Mouse (Mus musculus) kidney, postnatal 36 days (tissue): ENCODE measurements around the gene Lce1a1.

Source experiments
- DNase-seq, 2 experiments: peaks; one replicate each; pipeline ENCODE4 v3.0.0; 2021 to 2022; ENCODE audit warnings: mixed read lengths in 2 of 2

Gene Lce1a1

GRCm38 (mm10) chr3:92648207-92648606, at the start of gene Lce1a1:
Lce1a1 (minus strand) TSS chr3:92648307.
- no peak for DNase-seq

GRCm38 (mm10) chr3:92694613-92695012, 46.5 kb upstream of the Lce1a1 start:
- no peak for DNase-seq

GRCm38 (mm10) chr3:92691688-92692087, 43.6 kb upstream of the Lce1a1 start:
- DNase-seq = no peak

- DNase-seq = peak; percentile 6 to 42
Observed at GRCm38 (mm10) chr3:92689154-92689553, 41.0 kb upstream of the Lce1a1 start.

GRCm38 (mm10) chr3:92687110-92687509, 39.0 kb upstream of the Lce1a1 start, which contains the start of gene Lce1d:
Lce1d (minus strand) TSS chr3:92687210.
- no peak for DNase-seq

- no peak for DNase-seq
Observed at GRCm38 (mm10) chr3:92678947-92679346, 30.8 kb upstream of the Lce1a1 start, which contains the start of gene Lce1c. Lce1c (plus strand) TSS chr3:92679247.

DNA sequence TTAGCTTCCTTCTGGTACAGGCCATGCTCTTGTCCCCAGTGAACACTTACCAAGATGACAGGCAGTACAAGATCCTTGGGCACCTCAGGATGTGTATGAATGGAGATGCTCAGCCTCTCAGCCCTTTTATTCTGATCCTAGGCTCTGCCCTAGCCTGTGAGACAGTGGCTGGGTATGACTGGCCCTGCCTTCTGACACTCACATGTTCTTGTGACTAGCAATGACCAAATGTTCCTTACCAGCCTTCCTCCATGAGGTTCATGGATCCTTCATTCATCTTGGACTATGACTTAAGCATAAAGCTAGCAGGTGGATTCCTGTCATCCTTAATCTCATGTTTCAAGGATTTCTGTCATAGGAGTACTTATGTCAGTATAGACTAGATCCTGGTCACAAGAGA, 22.1 kb upstream of the Lce1a1 start, which contains the start of gene Lce1a2:
Gene Lce1a2, minus strand, starts transcription at position 101 of the 400 bp plus-strand sequence.
- no peak for DNase-seq

DNA sequence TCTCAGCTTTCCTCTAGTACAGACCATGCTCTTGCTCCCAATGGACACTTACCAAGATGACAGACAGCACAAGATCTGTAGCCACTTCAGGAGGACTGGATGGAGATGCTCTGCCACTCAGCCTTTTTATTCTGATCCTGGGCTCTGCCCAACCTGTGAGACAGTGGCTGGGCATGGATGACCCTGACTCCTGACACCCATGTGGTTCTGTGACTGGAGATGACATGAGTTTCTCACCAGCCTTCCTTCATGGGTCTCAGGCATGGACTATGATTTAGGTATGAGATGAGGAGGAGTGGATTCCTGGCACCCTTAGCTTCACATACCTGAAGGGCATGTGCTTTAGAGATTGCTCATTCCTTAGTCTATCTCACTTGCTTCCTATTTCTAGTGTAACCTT, 8.7 kb upstream of the Lce1a1 start, which contains the start of gene Lce1b:
Gene Lce1b, minus strand, starts transcription at position 101 of the 400 bp plus-strand sequence.
- no peak for DNase-seq

DNA sequence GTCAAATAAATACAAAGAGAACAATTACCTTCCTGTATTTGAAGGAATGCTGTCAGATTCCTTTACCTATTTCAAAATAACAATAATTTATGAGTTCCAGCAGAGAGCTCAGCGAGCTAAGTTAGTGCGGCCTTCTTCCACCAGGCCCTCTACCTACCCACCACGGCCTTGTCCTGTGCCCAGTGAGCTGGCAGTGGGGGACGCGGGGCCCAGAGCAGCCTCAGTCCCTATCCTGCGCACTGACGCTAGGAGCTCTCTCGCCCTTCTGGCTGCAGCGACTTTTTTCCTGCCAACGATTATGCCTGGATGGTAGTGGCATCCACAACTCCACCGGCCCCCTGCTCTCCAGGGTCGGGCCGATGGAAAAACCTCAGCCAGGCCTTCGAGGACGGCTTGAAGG, 8.3 kb downstream of the Lce1a1 start:
- no peak for DNase-seq

GRCm38 (mm10) chr3:92638653-92638991, 9.5 kb downstream of the Lce1a1 start:
- DNase-seq = peak in 1 of 2 experiments; percentile 2

DNA sequence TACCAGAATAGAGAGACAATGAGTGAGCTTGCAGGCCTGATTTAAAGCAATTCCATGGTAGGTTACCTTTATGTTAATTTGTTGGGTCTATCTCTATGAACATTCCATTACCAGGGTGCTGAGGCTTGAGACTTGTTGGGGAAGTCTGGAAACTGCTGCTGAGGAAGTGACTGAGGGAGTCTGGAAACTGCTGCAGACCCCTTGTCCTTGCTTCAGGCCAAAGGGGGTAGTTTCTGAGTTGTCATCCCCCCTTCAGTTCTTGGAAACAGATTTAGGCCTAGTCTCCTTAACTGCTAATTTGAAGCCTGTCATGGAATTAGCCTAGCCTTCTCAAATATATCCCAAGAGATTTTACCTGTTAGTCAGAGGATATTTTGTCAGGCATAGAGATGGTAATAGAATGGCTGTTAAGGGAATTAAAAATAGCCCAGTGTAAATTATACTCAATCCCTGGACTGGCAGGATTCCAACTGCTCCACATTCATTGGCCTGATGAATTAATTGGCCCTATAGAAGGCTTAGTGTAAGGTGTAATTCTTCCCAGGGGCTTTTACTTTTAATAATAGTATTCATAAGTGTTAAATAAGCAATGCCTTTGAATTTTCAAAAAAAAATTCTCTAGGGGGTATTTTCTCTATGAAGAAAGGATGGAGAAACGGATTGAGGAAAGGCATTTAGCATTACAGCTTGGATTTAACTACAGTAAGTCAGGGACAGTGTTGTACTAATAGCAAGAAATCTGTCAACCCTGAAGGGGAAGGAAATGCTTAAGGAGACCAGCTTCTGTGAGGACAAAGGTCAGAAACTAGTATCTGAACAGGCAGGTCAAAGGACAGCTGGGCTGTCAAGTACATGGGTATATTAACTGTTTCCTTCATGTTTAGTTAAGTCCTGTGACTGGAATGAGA, 10.1 kb downstream of the Lce1a1 start:
- DNase-seq = peak; percentile 45 to 66

DNA sequence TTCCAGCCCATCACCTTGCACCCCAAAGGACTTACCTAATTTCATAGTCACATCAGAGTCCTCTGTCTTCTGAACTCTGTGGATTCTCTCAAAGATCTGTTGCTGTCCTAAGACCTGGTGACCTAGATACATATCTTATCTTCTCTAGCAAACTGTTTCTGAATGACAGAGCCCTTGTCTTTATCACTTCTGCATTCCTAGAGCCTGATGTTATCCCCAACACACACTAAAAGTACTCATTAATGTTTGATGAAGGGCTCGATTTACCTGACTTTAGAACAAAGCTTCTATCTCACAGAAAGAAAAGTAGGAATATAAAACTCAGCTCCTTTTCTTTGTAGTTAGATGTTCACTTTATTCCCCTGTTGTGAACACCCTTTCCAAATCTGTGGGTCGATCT, 26.5 kb downstream of the Lce1a1 start, which contains the start of gene Lce6a:
Gene Lce6a, minus strand, starts transcription at position 101 of the 400 bp plus-strand sequence.
- DNase-seq = no peak

DNA sequence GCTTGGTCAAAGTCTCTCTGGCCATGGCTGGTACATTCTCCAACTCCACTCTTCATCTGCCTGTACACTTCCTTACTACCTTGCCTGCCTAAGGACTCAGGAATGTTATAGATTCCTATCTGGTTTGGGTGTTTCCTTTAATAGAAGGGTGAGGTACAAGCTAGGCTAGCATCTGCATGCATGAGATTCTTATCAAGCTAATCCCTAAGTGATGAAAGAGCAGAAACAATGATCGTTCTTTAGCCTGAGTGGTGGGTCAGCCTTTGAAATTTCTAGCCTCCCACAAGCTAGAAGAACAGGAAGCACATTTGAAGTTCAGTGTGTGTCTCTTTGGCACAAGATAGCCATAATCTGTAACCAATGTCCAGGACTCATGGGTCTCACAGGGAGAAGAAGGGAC, 38.3 kb downstream of the Lce1a1 start:
- no peak for DNase-seq

DNA sequence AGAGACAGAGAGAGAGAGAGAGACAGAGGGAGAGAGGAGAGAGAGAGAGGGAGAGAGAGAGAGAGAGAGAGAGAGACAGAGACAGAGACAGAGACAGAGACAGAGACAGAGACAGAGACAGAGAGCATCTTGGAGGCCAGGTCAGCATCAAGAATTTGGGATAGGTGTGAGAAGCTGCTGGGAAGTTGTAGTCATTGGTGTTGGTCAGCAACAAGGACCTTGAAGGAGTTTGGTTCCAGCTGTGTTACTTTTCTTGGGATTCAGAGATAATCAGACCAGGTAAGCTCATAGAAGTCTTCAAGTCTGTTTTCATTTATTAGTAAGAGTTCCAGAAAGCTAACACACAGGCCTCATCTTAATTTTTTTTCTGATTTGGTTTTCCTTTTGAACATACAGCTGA, 40.7 kb downstream of the Lce1a1 start, which contains the start of gene 2210017I01Rik:
Gene 2210017I01Rik, minus strand, starts transcription at position 101 of the 400 bp plus-strand sequence.
- DNase-seq = no peak

DNA sequence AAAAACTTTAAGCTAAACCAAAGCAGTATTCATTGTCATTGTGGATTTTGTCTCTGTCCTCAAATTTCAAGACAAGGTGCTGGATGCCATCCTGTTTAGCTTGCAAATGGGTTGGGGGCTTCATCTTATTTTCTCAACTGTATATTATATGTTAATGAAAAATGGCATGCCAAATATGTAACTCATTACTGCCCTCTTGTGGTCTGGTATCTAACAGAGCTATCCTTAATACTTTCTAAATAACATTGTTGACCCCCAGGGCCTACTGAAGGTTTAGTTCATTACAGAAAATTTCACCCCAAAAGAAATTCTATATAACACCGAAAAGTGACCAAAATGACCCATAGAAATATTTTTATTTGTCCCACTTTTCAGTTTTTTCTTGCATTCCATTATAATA, 45.9 kb downstream of the Lce1a1 start:
- DNase-seq = peak in 1 of 2 experiments; percentile 21

DNA sequence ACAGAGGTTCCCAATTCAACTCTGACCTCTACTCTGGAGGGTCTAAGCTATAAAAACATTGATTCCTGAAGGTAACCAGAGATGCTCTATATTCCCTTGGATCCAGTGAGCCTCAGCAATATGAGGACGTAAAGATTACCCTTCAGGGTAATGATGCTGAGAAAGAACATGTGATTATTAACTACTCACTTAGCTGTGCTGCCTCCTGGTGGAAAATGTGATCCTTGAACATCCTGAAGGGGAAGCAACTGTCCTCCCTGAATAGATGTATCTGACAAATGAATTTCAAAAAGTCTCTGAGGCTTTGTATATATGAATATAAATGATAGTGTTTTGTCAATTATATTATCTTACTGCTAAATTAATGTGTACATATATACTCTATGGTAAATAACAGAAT, 47.7 kb downstream of the Lce1a1 start:
- DNase-seq = peak; percentile 7 to 46

GRCm38 (mm10) chr3:92599973-92600372, 48.1 kb downstream of the Lce1a1 start:
- DNase-seq = no peak

- DNase-seq = no peak
Observed at GRCm38 (mm10) chr3:92598429-92598828, 49.7 kb downstream of the Lce1a1 start.
